Mouse (Mus musculus) megakaryocyte, embryonic 14.5 days (primary cell): ENCODE data around the gene Ralgds.

Source experiments
- FLI1 ChIP-seq: IDR thresholded peaks from 2 replicates; pipeline ENCODE4 v1.6.1; 2012; ENCODE audit warnings: low read length, inconsistent platforms, mixed read lengths
- GATA1 ChIP-seq: IDR thresholded peaks from 3 replicates; pipeline ENCODE4 v1.6.1; 2012; ENCODE audit warnings: mixed read lengths, low read length, inconsistent platforms, borderline replicate concordance

DNA sequence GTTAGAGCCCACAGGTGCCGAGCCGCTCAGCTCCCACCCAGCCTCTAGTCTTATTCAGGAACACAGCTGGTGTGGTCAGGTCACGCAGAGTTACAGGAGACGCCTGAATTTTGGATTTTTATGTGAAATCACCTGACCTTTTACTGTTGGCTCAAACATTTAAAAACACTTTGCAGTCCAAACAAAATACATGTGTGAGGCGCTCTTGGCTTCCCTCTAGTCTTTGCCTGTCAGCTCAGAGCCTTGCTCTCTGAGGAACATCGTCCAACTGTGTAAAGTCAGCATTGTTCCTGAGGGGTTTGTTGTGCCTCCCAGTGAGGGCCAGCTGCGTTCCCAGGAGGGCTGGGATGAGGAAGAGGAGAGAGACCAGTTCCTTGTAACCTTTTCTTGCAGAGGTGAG lies 17.4 kb downstream of the Ralgds start:
- no peak for TF ChIP-seq GATA1
- TF ChIP-seq FLI1, result no peak
